Mouse (Mus musculus): ENCODE data around the gene Sirt6. TPM values are rescaled to one million over a fixed set of nuclear protein-coding genes. Genes with fewer than 3 reads are reported as not detected.

Gene Sirt6
- total and polyA plus RNA-seq, 2 experiments from 2014 or later = 16.2 to 24.7 TPM

GRCm38 (mm10) chr10:81601396-81601905 is 26.1 kb downstream of the Sirt6 start:
- 42% methylated on average over 7 of the region's 7 CpGs for WGBS
- Histone ChIP-seq H3K9me3 (replicated peaks; ENCODE audit: control insufficient read depth, low read length) (no peaks in the 10 kb centered on the region), H3K27me3 (ENCODE audit: control insufficient read depth, insufficient read depth, low read length) (no peaks in the 10 kb centered on the region), H3K27ac (ENCODE audit: low read depth) (no peak overlapping the region), H3K4me2 (ENCODE audit: low read depth, low read length) (peak overlapping the region; percentile 57), H3K9ac (replicated peaks; ENCODE audit: low read depth, low read length) (no peak overlapping the region), H3K36me3 (replicated peaks; ENCODE audit: control insufficient read depth, insufficient read depth, low read length) (no peaks in the 10 kb centered on the region), H3K4me3 (ENCODE audit: low read depth, low read length) (peak overlapping the region; percentile 32), H3K4me1 (ENCODE audit: control insufficient read depth, insufficient read depth) (peaks cover 33% of the 10 kb centered on the region)
- DNase-seq (ENCODE audit: low spot score) (no peak), ATAC-seq (ENCODE audit: insufficient read depth, low read depth) (no peak)
- no peak for TF ChIP-seq CTCF (IDR thresholded peaks at IDR 0.05; ENCODE audit: low read depth)
- no peak for TF ChIP-seq EP300 (IDR thresholded peaks at IDR 0.05; ENCODE audit: low read depth)

DNA sequence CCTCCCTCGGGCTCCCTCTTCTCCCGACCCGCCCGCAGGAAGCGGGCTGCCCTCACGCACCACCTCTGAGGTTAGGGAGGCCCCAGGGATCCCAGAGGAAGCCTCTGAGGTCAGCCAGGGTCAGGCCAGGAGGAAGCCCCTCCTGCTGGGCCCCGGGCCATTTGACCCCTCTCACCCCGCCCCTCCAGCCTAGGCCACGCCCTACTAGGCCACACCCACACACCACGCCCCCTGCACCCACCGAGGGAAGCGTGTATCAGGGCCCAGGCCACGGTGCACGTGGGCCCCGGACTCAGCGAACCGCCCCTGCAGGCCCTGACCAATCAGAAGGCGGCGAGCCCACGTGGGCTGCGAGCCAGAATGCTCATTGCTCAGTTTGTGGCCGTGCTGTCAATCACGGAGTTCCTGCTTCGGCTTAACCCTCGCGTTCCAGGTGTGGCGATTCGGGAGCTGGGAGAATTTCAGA is 26.8 kb downstream of the Sirt6 start, which contains the start of gene Tle6:
Gene Tle6, minus strand, starts transcription at position 336 of the 466 bp plus-strand sequence.
- Histone ChIP-seq H3K36me3 (replicated peaks; ENCODE audit: control insufficient read depth, insufficient read depth, low read length) (no peaks in the 10 kb centered on the region), H3K4me2 (ENCODE audit: low read depth, low read length) (peak within 1 kb of the TSS; percentile 57), H3K4me1 (ENCODE audit: control insufficient read depth, insufficient read depth) (peaks cover 39% of the 10 kb centered on the region), H3K9me3 (replicated peaks; ENCODE audit: control insufficient read depth, low read length) (no peaks in the 10 kb centered on the region), H3K9ac (replicated peaks; ENCODE audit: low read depth, low read length) (no peak within 1 kb of the TSS), H3K27me3 (ENCODE audit: control insufficient read depth, insufficient read depth, low read length) (0 out of 2 replicates have a peak, but pooled peaks cover 1% of the 10 kb centered on the region), H3K4me3 (ENCODE audit: low read depth, low read length) (peak within 1 kb of the TSS; percentile 32), H3K27ac (ENCODE audit: low read depth) (peak within 1 kb of the TSS; percentile 54)
- WGBS = under 1% methylated on average over 28 of the region's 28 CpGs
- DNase-seq (ENCODE audit: low spot score) (peak; percentile 88), ATAC-seq (ENCODE audit: insufficient read depth, low read depth) (peak; percentile 83)
- TF ChIP-seq CTCF (IDR thresholded peaks at IDR 0.05; ENCODE audit: low read depth) = no peak
- TF ChIP-seq EP300 (IDR thresholded peaks at IDR 0.05; ENCODE audit: low read depth) = 0 out of 2 replicates have a peak, but pooled peaks have one; percentile 60

DNA sequence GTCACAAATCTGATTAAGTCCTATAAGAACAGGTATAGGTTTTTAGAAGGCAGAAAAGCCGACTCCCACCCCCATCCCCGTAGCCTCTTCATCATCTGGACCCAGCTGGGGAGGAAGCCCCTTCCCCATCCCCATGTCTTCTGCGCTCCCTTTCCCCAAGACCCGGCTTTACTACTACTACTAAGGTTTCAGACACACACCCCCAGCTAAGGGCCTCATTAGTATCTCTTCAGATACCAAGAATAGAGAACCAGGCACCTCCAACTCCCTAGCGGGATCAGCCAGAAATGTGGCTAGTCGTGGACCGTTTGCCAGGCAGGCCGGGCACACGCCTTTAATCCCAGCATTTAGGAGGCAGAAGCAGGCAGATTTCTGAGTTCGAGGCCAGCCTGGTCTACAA is 27.5 kb downstream of the Sirt6 start:
- H3K9ac ChIP-seq (replicated peaks; ENCODE audit: low read depth, low read length) = no peak overlapping the region
- peak overlapping the region; percentile 54; the same call in 1 of the 2 replicates for H3K27ac ChIP-seq (ENCODE audit: low read depth)
- H3K36me3 ChIP-seq (replicated peaks; ENCODE audit: control insufficient read depth, insufficient read depth, low read length) = no peaks in the 10 kb centered on the region
- no peak for TF ChIP-seq EP300 (IDR thresholded peaks at IDR 0.05; ENCODE audit: low read depth)
- no peak for TF ChIP-seq CTCF (IDR thresholded peaks at IDR 0.05; ENCODE audit: low read depth)
- no peaks in the 10 kb centered on the region for H3K9me3 ChIP-seq (replicated peaks; ENCODE audit: control insufficient read depth, low read length)
- WGBS = 43% methylated on average over 10 of the region's 10 CpGs
- H3K4me2 ChIP-seq (ENCODE audit: low read depth, low read length) = peak overlapping the region; percentile 57; the same call in 1 of the 2 replicates
- H3K27me3 ChIP-seq (ENCODE audit: control insufficient read depth, insufficient read depth, low read length) = 0 out of 2 replicates have a peak, but pooled peaks cover 7% of the 10 kb centered on the region
- no peak overlapping the region for H3K4me3 ChIP-seq (ENCODE audit: low read depth, low read length)
- DNase-seq (ENCODE audit: low spot score) (no peak), ATAC-seq (ENCODE audit: insufficient read depth, low read depth) (no peak)
- peaks cover 43% of the 10 kb centered on the region for H3K4me1 ChIP-seq (ENCODE audit: control insufficient read depth, insufficient read depth)

DNA sequence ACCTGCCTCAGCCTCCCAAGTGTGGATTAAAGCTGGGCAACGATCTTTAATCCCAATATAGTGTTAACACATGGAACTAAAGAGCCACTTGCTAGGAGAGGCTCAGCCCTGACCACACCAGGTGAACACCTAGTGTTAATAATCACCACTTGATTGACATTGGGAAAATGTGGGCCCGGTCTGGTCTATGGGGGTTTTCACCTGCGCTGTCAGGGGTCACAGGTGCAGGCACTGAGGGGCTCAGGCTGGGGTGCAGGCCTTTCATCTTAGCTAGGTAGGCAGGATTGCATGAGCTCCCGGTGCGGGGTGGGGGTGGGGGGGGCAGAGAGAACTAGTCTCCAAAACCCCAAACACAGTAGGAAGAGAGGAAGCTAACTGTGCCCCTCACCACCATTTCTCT is 28.0 kb downstream of the Sirt6 start:
- Histone ChIP-seq H3K4me3 (ENCODE audit: low read depth, low read length) (no peak overlapping the region), H3K9ac (replicated peaks; ENCODE audit: low read depth, low read length) (no peak overlapping the region), H3K36me3 (replicated peaks; ENCODE audit: control insufficient read depth, insufficient read depth, low read length) (no peaks in the 10 kb centered on the region), H3K27ac (ENCODE audit: low read depth) (no peak overlapping the region), H3K27me3 (ENCODE audit: control insufficient read depth, insufficient read depth, low read length) (0 out of 2 replicates have a peak, but pooled peaks cover 8% of the 10 kb centered on the region), H3K4me1 (ENCODE audit: control insufficient read depth, insufficient read depth) (peaks cover 43% of the 10 kb centered on the region), H3K9me3 (replicated peaks; ENCODE audit: control insufficient read depth, low read length) (no peaks in the 10 kb centered on the region), H3K4me2 (ENCODE audit: low read depth, low read length) (no peak overlapping the region)
- ATAC-seq (ENCODE audit: insufficient read depth, low read depth) (no peak), DNase-seq (ENCODE audit: low spot score) (no peak)
- TF ChIP-seq EP300 (IDR thresholded peaks at IDR 0.05; ENCODE audit: low read depth) (no peak), CTCF (IDR thresholded peaks at IDR 0.05; ENCODE audit: low read depth) (no peak)
- WGBS = 81% methylated on average over 5 of the region's 5 CpGs

DNA sequence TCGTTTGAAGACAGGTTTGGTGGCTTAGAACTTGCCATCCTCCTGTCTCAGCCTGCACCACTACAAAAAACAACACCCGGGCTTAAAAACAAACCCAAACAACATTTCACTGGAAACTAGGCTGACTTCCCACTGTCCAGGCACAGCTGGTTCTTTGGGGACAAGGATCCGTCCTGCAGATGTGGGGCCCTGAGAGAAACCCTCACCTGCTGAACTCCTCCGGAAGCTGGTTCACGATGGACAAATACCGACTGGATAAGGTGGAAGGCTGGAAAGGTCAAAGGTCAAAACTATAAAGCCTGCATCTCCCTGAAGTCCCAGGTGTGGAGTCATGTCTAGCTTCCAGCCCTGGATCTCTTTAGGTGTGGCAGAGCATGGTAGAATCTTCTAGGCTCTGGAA is 28.7 kb downstream of the Sirt6 start:
- no peak for DNase-seq (ENCODE audit: low spot score)
- TF ChIP-seq EP300 (IDR thresholded peaks at IDR 0.05; ENCODE audit: low read depth) = no peak
- no peak for TF ChIP-seq CTCF (IDR thresholded peaks at IDR 0.05; ENCODE audit: low read depth)
- H3K4me2 ChIP-seq (ENCODE audit: low read depth, low read length) = no peak overlapping the region

More for the DNA sequence above, 28.7 kb downstream of the Sirt6 start:
- no peak overlapping the region for H3K9ac ChIP-seq (replicated peaks; ENCODE audit: low read depth, low read length)
- H3K36me3 ChIP-seq (replicated peaks; ENCODE audit: control insufficient read depth, insufficient read depth, low read length) = no peaks in the 10 kb centered on the region
- no peak overlapping the region for H3K27ac ChIP-seq (ENCODE audit: low read depth)
- 0 out of 2 replicates have a peak, but pooled peaks cover 8% of the 10 kb centered on the region for H3K27me3 ChIP-seq (ENCODE audit: control insufficient read depth, insufficient read depth, low read length)
- H3K4me1 ChIP-seq (ENCODE audit: control insufficient read depth, insufficient read depth) = peaks cover 43% of the 10 kb centered on the region
- ATAC-seq (ENCODE audit: insufficient read depth, low read depth) = no peak
- WGBS = 57% methylated on average over 6 of the region's 6 CpGs
- H3K9me3 ChIP-seq (replicated peaks; ENCODE audit: control insufficient read depth, low read length) = no peaks in the 10 kb centered on the region
- H3K4me3 ChIP-seq (ENCODE audit: low read depth, low read length) = no peak overlapping the region

All from heart, postnatal 0 days (tissue).